Mouse (Mus musculus) kidney, adult 11 months (tissue): ENCODE measurements around the gene Adora3.

Source experiments
- DNase-seq: peaks from one replicate; pipeline ENCODE4 v3.0.0; 2022

The Adora3 gene

GRCm38 (mm10) chr3:105870558-105870957, at the start of gene Adora3, which contains the start of gene Tmigd3:
Gene Adora3, plus strand, starts transcription at chr3:105870858.
Gene Tmigd3, plus strand, starts transcription at chr3:105870903.
- DNase-seq, result no peak

- no peak for DNase-seq
These were observed 49.2 kb upstream of the Adora3 start for GRCm38 (mm10) chr3:105821504-105821903.

GRCm38 (mm10) chr3:105823609-105824008, 47.0 kb upstream of the Adora3 start:
- DNase-seq, result no peak

GRCm38 (mm10) chr3:105824103-105824502, 46.6 kb upstream of the Adora3 start:
- DNase-seq, result no peak

- no peak for DNase-seq
These were observed 46.0 kb upstream of the Adora3 start for GRCm38 (mm10) chr3:105824704-105825103.

- peak; percentile 46 for DNase-seq
These were observed 45.0 kb upstream of the Adora3 start for GRCm38 (mm10) chr3:105825501-105826161.

GRCm38 (mm10) chr3:105831584-105831983, 39.1 kb upstream of the Adora3 start:
- DNase-seq, result no peak

GRCm38 (mm10) chr3:105835875-105836274, 34.8 kb upstream of the Adora3 start:
- DNase-seq, result no peak

- DNase-seq, result no peak
These were observed 33.8 kb upstream of the Adora3 start for GRCm38 (mm10) chr3:105836883-105837282.

- DNase-seq, result no peak
These were observed 32.0 kb upstream of the Adora3 start for GRCm38 (mm10) chr3:105838655-105839054.

- DNase-seq, result no peak
These were observed 30.8 kb upstream of the Adora3 start for GRCm38 (mm10) chr3:105839836-105840235.

- DNase-seq, result no peak
These were observed 24.2 kb upstream of the Adora3 start for GRCm38 (mm10) chr3:105846294-105847069.

- no peak for DNase-seq
These were observed 16.9 kb upstream of the Adora3 start for GRCm38 (mm10) chr3:105853781-105854180.

GRCm38 (mm10) chr3:105854786-105855185, 15.9 kb upstream of the Adora3 start:
- DNase-seq, result no peak

GRCm38 (mm10) chr3:105857513-105857912, 13.1 kb upstream of the Adora3 start:
- DNase-seq, result no peak

- DNase-seq, result no peak
These were observed 8.8 kb upstream of the Adora3 start for GRCm38 (mm10) chr3:105861747-105862366.

GRCm38 (mm10) chr3:105864123-105864522, 6.5 kb upstream of the Adora3 start:
- DNase-seq, result no peak

- no peak for DNase-seq
These were observed 5.5 kb upstream of the Adora3 start for GRCm38 (mm10) chr3:105865122-105865521.

- DNase-seq, result peak; percentile 49
These were observed 2.5 kb upstream of the Adora3 start for GRCm38 (mm10) chr3:105868135-105868534.

- DNase-seq, result peak; percentile 33
These were observed 1.4 kb downstream of the Adora3 start for GRCm38 (mm10) chr3:105872034-105872433.

- DNase-seq, result no peak
These were observed 1.9 kb downstream of the Adora3 start for GRCm38 (mm10) chr3:105872579-105872978.

- DNase-seq, result no peak
These were observed 3.1 kb downstream of the Adora3 start for GRCm38 (mm10) chr3:105873451-105874445.
